Mouse (Mus musculus) liver, adult 2 months (tissue): ENCODE data around the gene Gpr162.

Experiments used
- CTCF ChIP-seq: fragments of 200-500 bp; IDR thresholded peaks from 2 replicates; pipeline ENCODE4 v1.5.1; 2011; ENCODE audit warnings: low read depth, low read length, control low read depth
- POLR2A ChIP-seq: fragments of 200-500 bp; IDR thresholded peaks from 2 replicates; pipeline ENCODE4 v1.6.1; 2011; ENCODE audit warnings: low read length, control low read depth; ENCODE audit not compliant: insufficient read depth; ENCODE audit errors: extremely low read depth

GRCm38 (mm10) chr6:124874348-124874747, 10.6 kb upstream of the Gpr162 start:
- no peak for TF ChIP-seq POLR2A
- no peak for TF ChIP-seq CTCF
